Mouse (Mus musculus) limb, embryonic 12.5 days (tissue): ENCODE data around the gene Fxr1. TPM values are rescaled to one million over a fixed set of nuclear protein-coding genes. Genes with fewer than 3 reads are reported as not detected.
"Not testable (repeated sequence)": the region's sequence is repeated elsewhere in the genome, so short reads cannot be mapped to it uniquely, and the experiment has no call there.

Source experiments
- ATAC-seq: fragments of 200-750 bp; cut with Nextera tagmentation; 2 replicates; pipeline ENCODE4 v1.8.0; 2017; ENCODE audit warnings: low read depth, moderate TSS enrichment; ENCODE audit not compliant: insufficient number of reproducible peaks, insufficient read depth, low FRiP score, low TSS enrichment
- H3K27ac ChIP-seq: fragments of 300-500 bp; sonication (generic); 2 replicates; pipeline ENCODE4 v1.5.1; 2016; ENCODE audit warnings: mild to moderate bottlenecking, moderate library complexity
- H3K27me3 ChIP-seq: fragments of 300-500 bp; sonication (generic); 2 replicates; pipeline ENCODE4 v1.6.1; 2016; ENCODE audit warnings: mild to moderate bottlenecking, moderate library complexity
- H3K36me3 ChIP-seq: fragments of 300-500 bp; sonication (generic); 2 replicates; pipeline ENCODE4 v1.6.1; 2016; ENCODE audit warnings: mild to moderate bottlenecking, moderate library complexity
- H3K4me1 ChIP-seq: fragments of 300-500 bp; sonication (generic); replicated peaks from 2 replicates; pipeline ENCODE4 v1.6.1; 2016
- H3K4me2 ChIP-seq: fragments of 300-500 bp; sonication (generic); 2 replicates; pipeline ENCODE4 v1.6.1; 2016; ENCODE audit warnings: mild to moderate bottlenecking, moderate library complexity
- H3K4me3 ChIP-seq: fragments of 300-500 bp; sonication (generic); replicated peaks from 2 replicates; pipeline ENCODE4 v1.5.1; 2016; ENCODE audit warnings: mild to moderate bottlenecking
- H3K9ac ChIP-seq: fragments of 300-500 bp; sonication (generic); replicated peaks from 2 replicates; pipeline ENCODE4 v1.6.1; 2016; ENCODE audit warnings: mild to moderate bottlenecking, moderate library complexity
- H3K9me3 ChIP-seq: fragments of 300-500 bp; sonication (generic); 2 replicates; pipeline ENCODE4 v1.6.1; 2016; ENCODE audit warnings: mild to moderate bottlenecking, moderate library complexity
- WGBS: fragments of 180-500 bp; shearing (Covaris S2); methylation state at CpG from one replicate; pipeline ENCODE4 v1.1.7; 2016; 5-methylcytosine and 5-hydroxymethylcytosine counted together
- polyA plus RNA-seq: library from polyadenylated mRNA; unstranded; fragments of >200 nt; fragmentation: Nextera tagmentation; extraction: Ambion mirVana; gene quantifications from 2 replicates; pipeline ENCODE4 v1.2.1, GENCODE M21; 2016

Fxr1 gene
- polyA plus RNA-seq: 66.7 and 69.6 TPM in 2 replicates

DNA sequence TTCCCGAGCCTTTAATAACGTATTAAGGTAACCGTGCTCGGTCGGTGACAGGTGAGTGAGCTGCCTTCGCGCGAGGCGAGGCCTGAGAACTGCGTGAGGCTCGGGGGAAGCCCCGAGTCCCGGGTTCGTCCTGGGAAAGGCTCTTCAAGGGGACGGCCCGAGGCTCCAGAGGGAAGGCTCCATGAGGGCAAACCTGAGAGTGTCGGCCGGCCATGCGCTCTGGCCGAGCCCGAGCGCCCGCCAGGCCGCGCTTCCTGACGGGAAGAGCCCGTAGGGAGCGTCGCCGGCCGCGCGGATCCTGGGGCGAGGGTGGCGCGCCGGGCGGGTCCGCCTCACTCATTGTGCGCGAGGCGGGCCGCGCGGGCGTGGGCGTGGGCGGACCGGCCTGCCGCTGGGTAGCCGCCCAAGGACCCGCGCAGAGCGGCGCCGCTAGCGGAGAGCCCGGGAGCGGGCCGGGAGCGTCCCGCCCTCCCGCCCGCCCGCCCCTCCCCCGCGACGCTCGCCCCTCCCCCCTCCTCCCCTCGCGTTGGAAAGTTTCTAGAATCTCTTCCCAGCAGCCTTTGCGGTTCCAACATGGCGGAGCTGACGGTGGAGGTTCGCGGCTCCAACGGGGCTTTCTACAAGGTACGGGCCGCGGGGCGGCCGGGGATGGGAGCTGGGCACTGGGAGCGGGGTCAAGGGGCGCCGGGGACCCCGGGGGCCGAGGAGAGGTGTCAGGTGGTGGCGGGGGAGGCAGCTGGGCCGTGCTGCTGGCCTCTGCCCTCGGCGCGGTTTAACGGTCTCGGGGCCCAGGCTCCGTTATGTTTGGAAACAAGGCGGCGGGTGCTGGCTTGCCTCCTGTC lies at the start of gene Fxr1:
Gene Fxr1 (plus strand): TSS at position 404 of the 842 bp plus-strand sequence.
- under 1% methylated on average over 84 of the region's 97 CpGs for WGBS
- Histone ChIP-seq H3K27me3 (no peaks in the 10 kb centered on the region), H3K4me1 (peaks cover 5% of the 10 kb centered on the region)

DNA sequence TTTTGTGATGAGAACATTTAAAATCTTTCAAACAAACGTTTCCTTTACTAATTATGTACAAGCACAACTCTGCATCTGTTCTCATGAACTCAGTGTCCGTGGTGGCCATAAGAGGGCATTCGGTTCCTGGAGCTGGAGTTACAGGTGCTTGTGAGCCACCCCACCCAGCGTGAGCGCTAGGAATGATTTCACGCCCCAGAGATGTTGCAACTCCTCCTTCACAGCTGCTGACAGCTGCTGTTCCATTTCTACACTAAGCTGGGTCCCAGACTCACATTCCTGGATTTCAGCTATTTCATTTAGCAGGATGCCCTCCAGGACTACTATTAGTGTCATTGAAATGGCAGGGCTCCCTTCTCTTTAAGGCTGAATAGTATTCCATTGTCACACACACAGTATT lies 40.3 kb upstream of the Fxr1 start:
- Histone ChIP-seq H3K4me3 (no peak overlapping the region), H3K27me3 (no peaks in the 10 kb centered on the region), H3K4me2 (no peak overlapping the region), H3K4me1 (no peaks in the 10 kb centered on the region), H3K27ac (no peak overlapping the region), H3K9ac (no peak overlapping the region), H3K9me3 (no peaks in the 10 kb centered on the region), H3K36me3 (no peaks in the 10 kb centered on the region)
- no peak for ATAC-seq
- WGBS: 68% methylated on average over 6 of the region's 6 CpGs

More for the DNA sequence above, at the start of gene Fxr1:
- no peaks in the 10 kb centered on the region for H3K36me3 ChIP-seq
- H3K4me2 ChIP-seq: peak within 1 kb of the TSS; percentile 67
- peak within 1 kb of the TSS; percentile 92 for H3K4me3 ChIP-seq
- H3K9me3 ChIP-seq: no peaks in the 10 kb centered on the region
- H3K27ac ChIP-seq: peak within 1 kb of the TSS; percentile 96
- peak; percentile 97 for ATAC-seq
- peak within 1 kb of the TSS; percentile 99 for H3K9ac ChIP-seq

DNA sequence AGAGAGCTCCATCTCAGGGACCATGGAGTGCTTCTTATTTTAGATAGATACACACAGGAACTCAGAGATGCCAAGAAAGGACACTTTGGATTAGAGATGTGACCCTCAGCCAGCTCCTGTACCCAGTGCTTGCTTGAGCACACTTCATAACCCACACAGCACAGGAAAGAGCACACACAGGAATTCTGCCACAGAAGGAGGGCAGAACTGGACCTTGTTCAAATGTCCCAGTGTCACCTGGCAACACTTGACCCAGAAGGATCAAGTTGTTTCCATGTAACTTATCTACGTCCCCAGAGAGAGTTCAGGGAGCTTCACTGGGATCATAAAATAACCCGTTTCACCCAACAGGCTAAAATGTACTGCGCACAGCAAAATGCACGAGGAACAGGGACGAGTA lies 37.0 kb upstream of the Fxr1 start:
- 83% methylated on average over 5 of the region's 5 CpGs for WGBS
- H3K9me3 ChIP-seq: no peaks in the 10 kb centered on the region
- no peak overlapping the region for H3K4me3 ChIP-seq
- H3K4me2 ChIP-seq: no peak overlapping the region
- H3K27me3 ChIP-seq: no peaks in the 10 kb centered on the region
- no peak overlapping the region for H3K27ac ChIP-seq
- no peak overlapping the region for H3K9ac ChIP-seq
- no peaks in the 10 kb centered on the region for H3K4me1 ChIP-seq
- no peaks in the 10 kb centered on the region for H3K36me3 ChIP-seq
- ATAC-seq: no peak

DNA sequence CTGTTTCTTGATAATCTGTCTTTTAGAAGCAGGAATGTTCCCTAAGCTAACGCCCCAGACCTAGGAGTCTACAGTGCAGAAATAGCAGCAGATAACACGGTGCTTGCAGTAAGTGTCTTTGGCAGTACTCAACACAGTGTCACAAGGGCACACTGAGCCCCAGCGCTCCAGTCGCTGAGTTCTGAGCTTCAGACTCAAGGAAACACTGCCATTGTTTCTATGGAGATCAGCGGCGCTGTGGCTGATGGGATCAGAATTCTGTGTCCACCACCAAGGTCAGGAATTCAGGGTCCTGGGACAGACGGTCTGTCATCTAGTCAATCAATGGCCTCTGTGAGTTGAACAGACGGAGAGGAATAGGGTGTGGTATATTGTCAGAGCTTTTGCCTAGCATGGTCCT lies 30.4 kb upstream of the Fxr1 start:
- H3K4me2 ChIP-seq: no peak overlapping the region
- H3K4me3 ChIP-seq: no peak overlapping the region
- no peaks in the 10 kb centered on the region for H3K4me1 ChIP-seq
- H3K9ac ChIP-seq: no peak overlapping the region
- no peaks in the 10 kb centered on the region for H3K9me3 ChIP-seq
- no peak overlapping the region for H3K27ac ChIP-seq
- ATAC-seq: no peak
- H3K27me3 ChIP-seq: no peaks in the 10 kb centered on the region
- WGBS: 82% methylated on average over 8 of the region's 8 CpGs
- no peaks in the 10 kb centered on the region for H3K36me3 ChIP-seq

DNA sequence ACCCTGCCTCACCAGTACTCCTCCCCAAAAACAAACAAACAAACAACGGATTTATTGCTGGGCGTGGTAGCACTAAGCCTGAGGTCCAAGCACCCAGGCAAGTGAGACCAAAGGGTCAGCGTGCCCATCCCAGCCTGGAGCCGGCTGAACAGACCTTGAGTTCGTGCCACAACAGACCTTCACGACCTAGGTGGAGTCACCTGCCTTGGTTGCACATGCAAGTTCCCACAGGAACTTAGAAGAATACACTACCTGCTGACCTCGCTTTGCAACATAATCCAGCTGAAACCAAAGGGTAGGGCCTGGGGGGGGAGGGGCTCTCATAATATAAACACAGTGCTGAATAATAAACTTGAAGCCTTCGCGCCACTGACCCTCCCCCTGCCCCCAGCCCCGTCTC lies 29.3 kb upstream of the Fxr1 start:
- Histone ChIP-seq H3K27me3 (no peaks in the 10 kb centered on the region), H3K4me1 (no peaks in the 10 kb centered on the region), H3K4me3 (no peak overlapping the region), H3K9ac (no peak overlapping the region), H3K27ac (no peak overlapping the region), H3K36me3 (no peaks in the 10 kb centered on the region), H3K9me3 (no peaks in the 10 kb centered on the region), H3K4me2 (no peak overlapping the region)
- WGBS: 72% methylated on average over 10 of the region's 10 CpGs
- no peak for ATAC-seq

DNA sequence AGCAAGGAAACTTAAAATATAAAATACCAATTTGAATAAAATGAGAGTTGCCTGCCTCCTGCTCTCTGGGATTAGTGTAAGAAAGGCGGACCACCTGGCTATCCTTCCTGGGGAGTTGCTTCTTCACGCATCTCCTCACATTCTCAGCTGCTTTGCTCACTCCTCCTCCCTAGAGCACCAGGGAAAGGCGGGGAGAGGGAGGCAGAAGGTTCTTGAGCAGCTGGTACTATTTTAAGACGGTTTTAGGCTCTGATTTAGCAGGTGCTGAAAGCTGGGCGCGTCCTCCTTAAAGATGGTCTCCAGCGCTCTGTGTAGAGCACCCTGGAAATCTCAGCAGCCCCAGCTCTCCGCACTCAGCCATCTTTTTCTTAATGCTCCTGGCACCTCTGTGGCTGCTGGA lies 28.8 kb upstream of the Fxr1 start:
- Histone ChIP-seq H3K4me3 (no peak overlapping the region), H3K4me1 (no peaks in the 10 kb centered on the region), H3K4me2 (no peak overlapping the region), H3K36me3 (no peaks in the 10 kb centered on the region), H3K9ac (no peak overlapping the region), H3K27me3 (no peaks in the 10 kb centered on the region), H3K27ac (no peak overlapping the region), H3K9me3 (no peaks in the 10 kb centered on the region)
- ATAC-seq: no peak
- 66% methylated on average over 8 of the region's 8 CpGs for WGBS

DNA sequence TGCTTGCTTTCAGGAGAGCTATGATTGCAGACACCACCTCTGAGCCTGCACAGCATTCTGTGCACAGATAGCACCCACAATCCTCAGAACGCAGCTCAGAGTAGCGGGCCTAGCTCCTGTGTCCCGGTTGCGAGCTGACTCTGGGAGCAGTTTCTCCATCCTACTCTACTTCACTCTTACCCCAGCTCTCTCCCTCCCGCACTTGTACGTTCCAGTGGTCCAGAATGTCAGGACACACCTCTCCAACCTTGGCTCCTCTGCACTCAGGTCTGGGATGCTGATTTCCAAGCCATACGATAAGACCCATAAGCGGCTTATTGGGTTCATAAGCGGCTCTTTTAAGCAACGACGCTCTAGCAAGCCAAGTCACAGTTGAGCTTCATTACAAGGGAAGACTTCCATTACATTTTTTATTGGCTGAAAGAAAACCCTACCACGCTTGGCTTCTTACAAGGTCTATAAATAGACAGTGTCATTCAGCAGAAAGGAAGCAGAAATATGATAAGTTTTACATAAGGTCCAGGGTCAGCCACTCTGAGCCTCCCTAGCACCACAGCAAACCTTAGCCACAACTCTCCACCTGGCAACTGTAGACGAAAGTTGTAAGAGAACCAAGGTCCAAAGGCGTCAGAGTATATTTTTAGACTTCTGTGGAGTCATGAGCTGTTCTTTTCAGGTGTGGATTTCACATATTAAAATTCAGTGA lies 26.2 kb upstream of the Fxr1 start:
- no peaks in the 10 kb centered on the region for H3K4me1 ChIP-seq
- no peaks in the 10 kb centered on the region for H3K9me3 ChIP-seq
- 84% methylated on average over 14 of the region's 14 CpGs for WGBS
- no peak overlapping the region for H3K27ac ChIP-seq
- no peaks in the 10 kb centered on the region for H3K27me3 ChIP-seq
- H3K36me3 ChIP-seq: no peaks in the 10 kb centered on the region
- ATAC-seq: no peak
- no peak overlapping the region for H3K9ac ChIP-seq
- no peak overlapping the region for H3K4me3 ChIP-seq
- H3K4me2 ChIP-seq: no peak overlapping the region

DNA sequence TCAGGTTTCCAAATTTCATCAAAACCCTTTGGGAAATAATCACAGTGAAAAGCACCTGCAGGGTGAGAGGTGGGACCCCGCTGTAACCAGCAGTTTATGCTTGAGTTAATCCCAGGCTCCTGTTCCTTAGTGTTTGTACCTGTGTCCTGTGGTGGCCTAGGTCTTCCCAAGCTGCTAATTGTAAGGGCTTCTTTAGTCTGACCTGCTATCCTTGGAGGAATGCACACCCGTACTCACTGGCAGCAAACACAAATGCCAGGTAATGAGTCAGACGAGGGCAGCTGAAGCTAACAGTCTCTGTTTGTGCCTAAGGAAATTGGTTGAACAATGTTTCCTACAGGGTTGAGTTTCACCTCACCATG lies 25.6 kb upstream of the Fxr1 start:
- Histone ChIP-seq H3K4me3 (no peak overlapping the region), H3K36me3 (no peaks in the 10 kb centered on the region), H3K4me2 (no peak overlapping the region), H3K9me3 (no peaks in the 10 kb centered on the region), H3K9ac (no peak overlapping the region), H3K27me3 (no peaks in the 10 kb centered on the region), H3K27ac (no peak overlapping the region), H3K4me1 (no peaks in the 10 kb centered on the region)
- ATAC-seq: no peak
- WGBS: 64% methylated on average over 3 of the region's 3 CpGs

DNA sequence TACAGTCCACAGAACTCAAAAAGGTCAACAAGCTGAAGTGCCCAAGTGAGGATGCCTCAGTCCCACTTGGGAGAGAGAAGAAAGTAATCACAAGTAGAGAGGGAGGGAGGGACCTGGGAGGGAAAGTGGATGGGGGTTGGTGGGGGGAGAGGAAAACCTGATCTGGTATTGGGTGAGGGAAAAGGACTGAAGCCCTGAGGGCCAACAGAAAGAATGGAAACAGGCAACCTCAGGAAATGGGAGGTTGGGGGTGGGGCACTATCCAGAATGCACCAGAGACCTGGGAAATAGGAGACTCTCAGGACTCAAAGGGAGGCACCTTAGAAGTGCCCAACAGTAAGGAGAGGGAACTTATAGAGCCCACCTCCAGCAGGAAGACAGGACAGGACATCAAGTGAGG lies 18.1 kb upstream of the Fxr1 start:
- ATAC-seq, H3K9me3 ChIP-seq, H3K9ac ChIP-seq, H3K4me3 ChIP-seq, H3K27ac ChIP-seq, H3K36me3 ChIP-seq, H3K4me2 ChIP-seq, H3K4me1 ChIP-seq, H3K27me3 ChIP-seq: not testable (repeated sequence)

DNA sequence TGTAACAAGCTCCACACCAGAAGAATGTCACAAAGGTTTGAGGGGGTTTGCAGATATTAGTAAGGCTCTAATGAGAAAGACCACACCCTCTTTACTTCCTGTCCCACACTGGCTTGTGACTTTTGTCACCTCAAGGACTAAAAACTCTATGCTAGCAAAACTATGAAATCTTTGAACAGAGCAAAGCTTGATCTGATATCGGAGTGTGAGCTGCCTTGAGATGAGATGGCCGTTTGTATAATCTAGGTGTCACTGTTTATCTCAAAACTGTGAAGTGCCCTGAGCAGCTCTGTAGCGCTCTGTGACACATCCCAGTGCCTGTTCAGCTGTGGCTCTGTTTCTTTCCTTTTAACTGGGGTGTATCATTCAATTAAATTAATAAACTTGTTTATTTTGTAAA lies 15.9 kb upstream of the Fxr1 start:
- no peak overlapping the region for H3K4me3 ChIP-seq
- no peak overlapping the region for H3K27ac ChIP-seq
- no peak overlapping the region for H3K9ac ChIP-seq
- H3K9me3 ChIP-seq: no peaks in the 10 kb centered on the region
- no peak for ATAC-seq
- no peaks in the 10 kb centered on the region for H3K27me3 ChIP-seq
- H3K4me1 ChIP-seq: no peaks in the 10 kb centered on the region
- H3K4me2 ChIP-seq: no peak overlapping the region
- WGBS: 66% methylated on average over 3 of the region's 3 CpGs
- no peaks in the 10 kb centered on the region for H3K36me3 ChIP-seq

DNA sequence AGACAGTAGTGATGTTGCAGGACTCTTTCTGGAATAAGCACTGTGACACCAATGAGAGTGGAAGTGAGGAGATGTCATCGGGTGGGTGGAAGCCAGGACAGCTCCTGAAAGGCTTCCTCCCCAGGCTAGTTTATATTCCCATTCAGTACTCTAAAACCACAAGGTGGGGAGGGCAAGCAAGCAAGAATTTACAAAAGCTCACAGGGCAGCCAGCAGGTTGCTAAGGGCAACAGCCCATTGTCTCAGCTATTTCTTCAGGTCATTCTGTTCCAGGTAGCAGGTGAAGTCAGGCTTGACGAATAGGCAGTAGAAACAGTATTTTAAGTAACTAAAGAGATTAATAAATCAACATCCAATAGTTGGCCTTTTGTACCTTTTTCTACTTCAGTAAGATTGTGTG lies 13.4 kb upstream of the Fxr1 start:
- Histone ChIP-seq H3K27ac (no peak overlapping the region), H3K4me1 (no peaks in the 10 kb centered on the region), H3K27me3 (no peaks in the 10 kb centered on the region), H3K9ac (no peak overlapping the region), H3K36me3 (no peaks in the 10 kb centered on the region), H3K4me3 (no peak overlapping the region), H3K9me3 (no peaks in the 10 kb centered on the region), H3K4me2 (no peak overlapping the region)
- ATAC-seq: no peak
- 79% methylated on average over 2 of the region's 2 CpGs for WGBS

DNA sequence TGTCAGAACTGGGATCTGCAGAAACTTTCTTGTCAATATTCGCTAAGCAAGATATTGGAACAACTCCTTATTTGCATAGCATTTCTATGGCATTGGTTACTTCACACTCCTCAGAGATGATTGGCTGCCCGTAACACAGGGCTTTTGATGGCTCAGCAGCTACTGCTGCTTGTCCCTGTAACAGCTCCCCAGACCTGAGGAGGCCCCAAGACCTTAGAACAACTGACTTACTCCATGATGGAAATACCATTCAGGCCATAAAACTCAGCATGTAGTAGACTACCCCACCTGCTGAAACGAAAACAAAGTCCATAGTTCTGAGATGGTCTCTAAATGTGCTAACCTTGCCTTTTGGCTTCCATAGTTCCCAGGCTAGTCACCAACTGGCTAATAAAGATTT lies 12.9 kb upstream of the Fxr1 start:
- H3K27me3 ChIP-seq: no peaks in the 10 kb centered on the region
- no peaks in the 10 kb centered on the region for H3K9me3 ChIP-seq
- ATAC-seq: no peak
- H3K4me3 ChIP-seq: no peak overlapping the region
- no peak overlapping the region for H3K4me2 ChIP-seq
- no peaks in the 10 kb centered on the region for H3K4me1 ChIP-seq
- H3K27ac ChIP-seq: no peak overlapping the region
- 56% methylated on average over 3 of the region's 3 CpGs for WGBS
- no peaks in the 10 kb centered on the region for H3K36me3 ChIP-seq
- H3K9ac ChIP-seq: no peak overlapping the region
